Mouse (Mus musculus): ENCODE measurements around the gene Gm16253.

Gm16253 gene

GRCm38 (mm10) chr3:96576690-96577541 is at the start of gene Gm16253:
Gm16253 (plus strand) TSS chr3:96576984.
- DNase-seq (ENCODE audit: low spot score), result peak; percentile 98

GRCm38 (mm10) chr3:96528506-96528905 is 48.3 kb upstream of the Gm16253 start:
- no peak for DNase-seq (ENCODE audit: low spot score)

GRCm38 (mm10) chr3:96532050-96532449 is 44.7 kb upstream of the Gm16253 start:
- no peak for DNase-seq (ENCODE audit: low spot score)

GRCm38 (mm10) chr3:96534300-96534699 is 42.5 kb upstream of the Gm16253 start:
- DNase-seq (ENCODE audit: low spot score), result no peak

GRCm38 (mm10) chr3:96539316-96539715 is 37.5 kb upstream of the Gm16253 start:
- DNase-seq (ENCODE audit: low spot score), result no peak

GRCm38 (mm10) chr3:96540740-96541139 is 36.0 kb upstream of the Gm16253 start:
- DNase-seq (ENCODE audit: low spot score), result no peak

GRCm38 (mm10) chr3:96541328-96542078 is 35.3 kb upstream of the Gm16253 start:
- DNase-seq (ENCODE audit: low spot score), result peak; percentile 34

- DNase-seq (ENCODE audit: low spot score), result no peak
Observed at GRCm38 (mm10) chr3:96542554-96542953, 34.2 kb upstream of the Gm16253 start.

GRCm38 (mm10) chr3:96543345-96543744 is 33.4 kb upstream of the Gm16253 start:
- DNase-seq (ENCODE audit: low spot score), result no peak

GRCm38 (mm10) chr3:96545565-96545964 is 31.2 kb upstream of the Gm16253 start:
- no peak for DNase-seq (ENCODE audit: low spot score)

- peak; percentile 90 for DNase-seq (ENCODE audit: low spot score)
Observed at GRCm38 (mm10) chr3:96546880-96547279, 29.9 kb upstream of the Gm16253 start.

GRCm38 (mm10) chr3:96547389-96547960 is 29.3 kb upstream of the Gm16253 start:
- DNase-seq (ENCODE audit: low spot score), result peak; percentile 80

- no peak for DNase-seq (ENCODE audit: low spot score)
Observed at GRCm38 (mm10) chr3:96548824-96549223, 28.0 kb upstream of the Gm16253 start.

GRCm38 (mm10) chr3:96549346-96549745 is 27.4 kb upstream of the Gm16253 start:
- DNase-seq (ENCODE audit: low spot score), result no peak

- DNase-seq (ENCODE audit: low spot score), result peak; percentile 67
Observed at GRCm38 (mm10) chr3:96551203-96551602, 25.6 kb upstream of the Gm16253 start.

- DNase-seq (ENCODE audit: low spot score), result no peak
Observed at GRCm38 (mm10) chr3:96551890-96552289, 24.9 kb upstream of the Gm16253 start.

- no peak for DNase-seq (ENCODE audit: low spot score)
Observed at GRCm38 (mm10) chr3:96553601-96554000, 23.2 kb upstream of the Gm16253 start.

- DNase-seq (ENCODE audit: low spot score), result no peak
Observed at GRCm38 (mm10) chr3:96554251-96554650, 22.5 kb upstream of the Gm16253 start.

- peak; percentile 78 for DNase-seq (ENCODE audit: low spot score)
Observed at GRCm38 (mm10) chr3:96555041-96555596, 21.7 kb upstream of the Gm16253 start.

- no peak for DNase-seq (ENCODE audit: low spot score)
Observed at GRCm38 (mm10) chr3:96555999-96556614, 20.7 kb upstream of the Gm16253 start.

- DNase-seq (ENCODE audit: low spot score), result peak; percentile 29
Observed at GRCm38 (mm10) chr3:96556651-96557635, 19.8 kb upstream of the Gm16253 start.

Measured in MN1 (cell line).